Mouse (Mus musculus) liver, postnatal 0 days (tissue): ENCODE data around the gene Dclk1.

ENCODE experiments used
- CTCF ChIP-seq: sonication (generic); IDR thresholded peaks from 2 replicates; pipeline ENCODE4 v1.5.1; 2016; ENCODE audit warnings: antibody characterized with exemption, low read depth
- EP300 ChIP-seq: IDR thresholded peaks from 2 replicates; pipeline ENCODE4 v1.6.1; 2016; ENCODE audit warnings: antibody characterized with exemption, low read depth, mild to moderate bottlenecking

- TF ChIP-seq EP300 (no peak), CTCF (no peak)
Observed at GRCm38 (mm10) chr3:55241730-55242421, at the start of gene Dclk1.
